Mouse (Mus musculus) left cerebral cortex, adult 2 months (tissue): ENCODE results near the gene Rab15. TPM values are rescaled to one million over a fixed set of nuclear protein-coding genes. Genes with fewer than 3 reads are reported as not detected.

Experiments used
- DNase-seq, 2 experiments: peaks; one replicate each; pipeline ENCODE4 v3.0.0; 2021 to 2022; ENCODE audit warnings: low spot score in 2 of 2, mixed read lengths in 1 of 2; ENCODE audit errors: extremely low spot score in 1 of 2
- H3K27ac ChIP-seq: fragments of 200-600 bp; 2 replicates; pipeline ENCODE4 v1.8.1; 2022
- H3K4me3 ChIP-seq: fragments of 200-600 bp; 2 replicates; pipeline ENCODE4 v1.8.1; 2022
- CTCF ChIP-seq: fragments of 200-600 bp; IDR thresholded peaks from 2 replicates; pipeline ENCODE4 v1.8.1; 2022; ENCODE audit warnings: antibody characterized with exemption, mild to moderate bottlenecking, moderate library complexity
- intact Hi-C: fragments of 180-260 bp; cut with DNase I; formaldehyde crosslinking; loops from one replicate; pipeline ENCODE4 v1.15.1; 2025
- total RNA-seq, 2 experiments: library from RNA; stranded (reverse); gene quantifications; 2 replicates each; pipeline ENCODE4 v1.2.3; 2021

The Rab15 gene
- total RNA-seq, 2 experiments from 2014 or later = 271 to 278 TPM

GRCm38 (mm10) chr12:76817176-76817575, 5.5 kb downstream of the Rab15 start:
- DNase-seq = no peak
- TF ChIP-seq CTCF = no peak
- no peak overlapping the region for H3K4me3 ChIP-seq
- intact Hi-C loops = loop anchor here (5.0 kb wide), 1 partner anchor 120 kb away; no protein-coding TSS in a partner anchor
- peak overlapping the region; percentile 98 for H3K27ac ChIP-seq

- no peak overlapping the region for H3K4me3 ChIP-seq
- DNase-seq = no peak
- TF ChIP-seq CTCF = no peak
- intact Hi-C loops = loop anchor here (5.0 kb wide), 1 partner anchor 119 kb away; no protein-coding TSS in a partner anchor
- H3K27ac ChIP-seq = peak overlapping the region; percentile 57
Measured at GRCm38 (mm10) chr12:76816720-76817119, 6.0 kb downstream of the Rab15 start.

- intact Hi-C loops = no loop called here
- no peak for DNase-seq
- Histone ChIP-seq H3K4me3 (no peak overlapping the region), H3K27ac (no peak overlapping the region)
- TF ChIP-seq CTCF = no peak
Measured at GRCm38 (mm10) chr12:76814120-76814519, 8.6 kb downstream of the Rab15 start.

- intact Hi-C loops = no loop called here
- H3K27ac ChIP-seq = no peak overlapping the region
- H3K4me3 ChIP-seq = no peak overlapping the region
- no peak for DNase-seq
- no peak for TF ChIP-seq CTCF
Measured at GRCm38 (mm10) chr12:76813543-76813942, 9.2 kb downstream of the Rab15 start.

DNA sequence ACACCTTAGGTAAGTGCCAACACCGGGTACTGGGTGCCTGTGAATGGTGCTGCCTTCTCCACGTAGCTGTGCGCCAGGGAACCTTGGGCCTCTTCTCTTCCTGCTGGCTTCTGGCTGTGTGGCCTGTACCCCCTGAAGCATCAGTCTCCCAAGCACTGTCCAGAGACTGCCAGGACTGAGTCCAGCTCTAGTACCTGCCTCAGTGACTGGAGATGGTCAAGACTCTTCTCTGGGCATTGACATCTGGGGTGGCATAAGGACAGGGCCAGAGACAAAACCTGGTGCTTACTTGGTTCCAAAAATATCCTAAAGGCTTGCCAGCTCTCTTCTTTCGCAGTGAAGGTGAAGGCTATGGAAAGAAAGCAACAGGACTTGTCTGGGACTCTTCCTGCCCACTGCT, 11.7 kb downstream of the Rab15 start:
- intact Hi-C loops = no loop called here
- no peak overlapping the region for H3K4me3 ChIP-seq
- H3K27ac ChIP-seq = no peak overlapping the region
- TF ChIP-seq CTCF = no peak
- no peak for DNase-seq

DNA sequence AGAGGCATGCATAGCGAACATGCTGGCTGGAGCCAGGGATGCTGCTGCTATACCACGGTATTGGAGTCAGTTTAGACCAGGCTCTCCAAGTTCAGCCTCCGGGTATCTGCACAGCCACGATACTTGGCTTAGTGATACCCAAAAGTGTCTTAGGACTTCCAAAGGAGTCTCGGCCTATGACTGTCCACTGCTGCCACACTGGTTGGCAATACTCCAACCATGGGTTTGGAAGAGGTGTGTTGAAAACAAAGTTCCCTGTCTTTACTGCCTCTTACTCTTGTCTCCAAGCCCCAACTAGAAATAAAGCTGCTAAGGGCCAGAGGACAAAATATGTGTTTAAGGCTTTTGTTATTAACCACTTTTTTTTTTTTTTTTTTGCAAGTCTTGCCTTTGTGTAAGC, 12.2 kb downstream of the Rab15 start:
- intact Hi-C loops = no loop called here
- DNase-seq = no peak
- Histone ChIP-seq H3K4me3 (no peak overlapping the region), H3K27ac (no peak overlapping the region; the same call in 1 of the 2 replicates)
- no peak for TF ChIP-seq CTCF

- H3K4me3 ChIP-seq = no peak overlapping the region
- intact Hi-C loops = no loop called here
- DNase-seq = peak; percentile 51 to 59
- peak overlapping the region; percentile 73 for H3K27ac ChIP-seq
- TF ChIP-seq CTCF = no peak
Measured at GRCm38 (mm10) chr12:76807796-76808195, 14.9 kb downstream of the Rab15 start.

GRCm38 (mm10) chr12:76805056-76805811, 17.5 kb downstream of the Rab15 start:
- Histone ChIP-seq H3K27ac (peak overlapping the region; percentile 42; the same call in 1 of the 2 replicates), H3K4me3 (no peak overlapping the region)
- no peak for DNase-seq
- intact Hi-C loops = no loop called here
- no peak for TF ChIP-seq CTCF

DNA sequence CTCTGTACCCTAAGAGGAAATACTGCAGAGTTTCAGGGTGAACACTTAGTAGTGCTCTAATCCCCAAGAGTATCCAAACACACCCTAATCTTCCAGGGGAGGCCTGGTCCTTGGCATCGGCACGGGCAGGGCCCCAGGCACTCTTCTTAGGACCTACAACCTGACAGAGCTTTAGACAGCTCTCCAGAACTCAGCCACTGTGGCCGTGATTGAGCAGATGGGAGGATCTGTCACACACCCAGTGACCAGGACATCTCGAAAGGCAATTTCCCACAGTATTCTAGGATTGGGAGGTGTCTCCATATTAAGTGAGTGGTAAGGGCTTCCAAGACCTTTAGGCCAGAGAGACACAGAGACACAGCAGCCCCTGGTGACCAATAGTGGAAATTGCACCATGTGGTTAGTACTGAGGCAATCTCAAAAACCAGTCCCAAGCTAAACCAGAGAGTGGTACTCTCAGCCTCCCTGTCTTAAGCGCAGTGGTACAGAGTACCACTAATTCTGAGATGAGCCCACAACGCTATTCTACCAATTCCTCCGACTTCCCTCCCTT, 18.9 kb downstream of the Rab15 start:
- peak; percentile 75 for TF ChIP-seq CTCF
- no peak overlapping the region for H3K4me3 ChIP-seq
- no peak for DNase-seq
- intact Hi-C loops = loop anchor here (5.0 kb wide), 1 partner anchor 156 kb away; no protein-coding TSS in a partner anchor
- peak overlapping the region; percentile 69 for H3K27ac ChIP-seq

DNA sequence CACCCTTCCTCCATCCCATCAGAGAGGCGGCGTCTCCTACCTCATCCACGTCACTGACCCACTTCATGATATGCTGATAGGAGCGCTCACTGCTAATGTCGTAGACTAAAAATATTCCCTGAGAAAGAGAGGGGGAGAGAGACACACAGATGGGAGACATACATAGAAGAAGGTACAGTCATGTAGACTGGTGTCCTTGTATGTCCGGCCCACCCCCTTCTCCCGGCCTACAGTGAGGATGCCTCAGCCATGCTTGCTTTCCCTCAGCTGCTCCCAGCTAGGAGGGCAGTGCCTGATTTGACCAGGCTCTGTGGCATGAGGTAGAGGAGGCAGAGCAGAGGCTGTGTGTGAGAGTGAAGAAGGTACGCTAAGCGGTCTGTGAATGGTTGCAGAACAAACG, 19.7 kb downstream of the Rab15 start:
- Histone ChIP-seq H3K4me3 (no peak overlapping the region), H3K27ac (peak overlapping the region; percentile 69)
- TF ChIP-seq CTCF = no peak
- intact Hi-C loops = loop anchor here (5.0 kb wide), 1 partner anchor 156 kb away; no protein-coding TSS in a partner anchor
- DNase-seq = no peak

- no peak overlapping the region for H3K27ac ChIP-seq
- no peak for TF ChIP-seq CTCF
- H3K4me3 ChIP-seq = no peak overlapping the region
- intact Hi-C loops = no loop called here
- DNase-seq = no peak
Measured at GRCm38 (mm10) chr12:76798008-76798720, 24.5 kb downstream of the Rab15 start.

GRCm38 (mm10) chr12:76796938-76797539, 25.7 kb downstream of the Rab15 start:
- Histone ChIP-seq H3K27ac (peak overlapping the region; percentile 62), H3K4me3 (no peak overlapping the region)
- intact Hi-C loops = no loop called here
- DNase-seq = no peak
- TF ChIP-seq CTCF = no peak
